Mouse (Mus musculus) intestine, embryonic 16.5 days (tissue): ENCODE measurements around the gene Pnpt1. TPM values are rescaled to one million over a fixed set of nuclear protein-coding genes. Genes with fewer than 3 reads are reported as not detected.
A peak's percentile ranks its signal among the peaks of the same experiment; 100 is the strongest.

Experiments used
- ATAC-seq: fragments of 200-750 bp; cut with Nextera tagmentation; 2 replicates; pipeline ENCODE4 v1.8.0; 2017; ENCODE audit warnings: moderate TSS enrichment, moderate library complexity
- H3K27ac ChIP-seq: fragments of 300-500 bp; sonication (generic); 2 replicates; pipeline ENCODE4 v1.5.1; 2014; ENCODE audit warnings: mild to moderate bottlenecking, low read length
- H3K27me3 ChIP-seq: fragments of 300-500 bp; sonication (generic); replicated peaks from 2 replicates; pipeline ENCODE4 v1.6.1; 2014; ENCODE audit warnings: low read length, control low read depth, mixed read lengths; ENCODE audit not compliant: control insufficient read depth, insufficient read depth
- H3K36me3 ChIP-seq: fragments of 300-500 bp; sonication (generic); 2 replicates; pipeline ENCODE4 v1.6.1; 2014; ENCODE audit warnings: low read length, control low read depth; ENCODE audit not compliant: control insufficient read depth, insufficient read depth
- H3K4me1 ChIP-seq: fragments of 300-500 bp; sonication (generic); 2 replicates; pipeline ENCODE4 v1.6.1; 2014; ENCODE audit warnings: low read length, control low read depth, mixed read lengths; ENCODE audit not compliant: control insufficient read depth, insufficient read depth
- H3K4me2 ChIP-seq: fragments of 300-500 bp; sonication (generic); 2 replicates; pipeline ENCODE4 v1.6.1; 2014; ENCODE audit warnings: low read depth, low read length, control low read depth
- H3K4me3 ChIP-seq: fragments of 300-500 bp; sonication (generic); 2 replicates; pipeline ENCODE4 v1.5.1; 2014; ENCODE audit warnings: mild to moderate bottlenecking, low read length
- H3K9ac ChIP-seq: fragments of 300-500 bp; sonication (generic); 2 replicates; pipeline ENCODE4 v1.6.1; 2014; ENCODE audit warnings: low read depth, low read length
- H3K9me3 ChIP-seq: fragments of 300-500 bp; sonication (generic); 2 replicates; pipeline ENCODE4 v1.6.1; 2016; ENCODE audit warnings: low read length, control low read depth; ENCODE audit not compliant: control insufficient read depth
- WGBS: fragments of 180-500 bp; shearing (Covaris S2); extraction: QIAGEN DNeasy Blood & Tissue Kit; methylation state at CpG from one replicate; pipeline ENCODE4 v1.1.7; 2014; 5-methylcytosine and 5-hydroxymethylcytosine counted together
- polyA plus RNA-seq: library from polyadenylated mRNA; unstranded; fragments of >200 nt; fragmentation: Nextera tagmentation; extraction: Ambion mirVana; gene quantifications from 2 replicates; pipeline ENCODE4 v1.2.1, GENCODE M21; 2015

The Pnpt1 gene
- polyA plus RNA-seq = 40.6 and 45.4 TPM in 2 replicates

GRCm38 (mm10) chr11:29130385-29131355 lies at the start of gene Pnpt1:
Gene Pnpt1, plus strand, starts transcription at chr11:29130744.
- Histone ChIP-seq H3K27ac (peak within 1 kb of the TSS; percentile 45; the same call in 1 of the 2 replicates), H3K9ac (peak within 1 kb of the TSS; percentile 86), H3K4me2 (peak within 1 kb of the TSS; percentile 53), H3K27me3 (no peaks in the 10 kb centered on the region), H3K36me3 (no peaks in the 10 kb centered on the region), H3K9me3 (no peaks in the 10 kb centered on the region), H3K4me3 (peak within 1 kb of the TSS; percentile 81), H3K4me1 (peaks cover 3% of the 10 kb centered on the region; the same call in 1 of the 2 replicates)
- peak; percentile 100 for ATAC-seq
- 3% methylated on average over 50 of the region's 50 CpGs for WGBS

GRCm38 (mm10) chr11:29092403-29092802 lies 38.1 kb upstream of the Pnpt1 start:
- H3K9me3 ChIP-seq = no peaks in the 10 kb centered on the region
- H3K4me1 ChIP-seq = no peaks in the 10 kb centered on the region
- H3K4me3 ChIP-seq = no peak overlapping the region
- H3K27me3 ChIP-seq = no peaks in the 10 kb centered on the region
- ATAC-seq = no peak
- no peaks in the 10 kb centered on the region for H3K36me3 ChIP-seq
- 80% methylated on average over 2 of the region's 2 CpGs for WGBS
- H3K9ac ChIP-seq = no peak overlapping the region
- H3K4me2 ChIP-seq = no peak overlapping the region
- no peak overlapping the region for H3K27ac ChIP-seq

- ATAC-seq = no peak
- Histone ChIP-seq H3K27me3 (no peaks in the 10 kb centered on the region), H3K36me3 (no peaks in the 10 kb centered on the region), H3K4me2 (no peak overlapping the region), H3K27ac (no peak overlapping the region), H3K9me3 (no peaks in the 10 kb centered on the region), H3K9ac (no peak overlapping the region), H3K4me1 (no peaks in the 10 kb centered on the region), H3K4me3 (no peak overlapping the region)
- 52% methylated on average over 2 of the region's 2 CpGs for WGBS
Observed at GRCm38 (mm10) chr11:29098926-29099325, 31.6 kb upstream of the Pnpt1 start.

GRCm38 (mm10) chr11:29129862-29130384 lies 621 bp upstream of the Pnpt1 start:
- H3K9ac ChIP-seq = peak overlapping the region; percentile 54
- no peak overlapping the region for H3K27ac ChIP-seq
- no peaks in the 10 kb centered on the region for H3K27me3 ChIP-seq
- ATAC-seq = peak; percentile 56
- H3K4me1 ChIP-seq = peaks cover 3% of the 10 kb centered on the region; the same call in 1 of the 2 replicates
- H3K9me3 ChIP-seq = no peaks in the 10 kb centered on the region
- peak overlapping the region; percentile 81 for H3K4me3 ChIP-seq
- H3K4me2 ChIP-seq = peak overlapping the region; percentile 47
- whole genome bisulfite sequencing = 59% methylated on average over 11 of the region's 11 CpGs
- no peaks in the 10 kb centered on the region for H3K36me3 ChIP-seq

- Histone ChIP-seq H3K36me3 (no peaks in the 10 kb centered on the region), H3K9ac (no peak overlapping the region), H3K27me3 (no peaks in the 10 kb centered on the region), H3K4me1 (no peaks in the 10 kb centered on the region), H3K4me2 (no peak overlapping the region), H3K4me3 (no peak overlapping the region), H3K27ac (no peak overlapping the region), H3K9me3 (no peaks in the 10 kb centered on the region)
- ATAC-seq = no peak
- WGBS = 60% methylated on average over 1 of the region's 1 CpGs
Observed at GRCm38 (mm10) chr11:29140671-29141070, 10.1 kb downstream of the Pnpt1 start.

GRCm38 (mm10) chr11:29148901-29149300 lies 18.4 kb downstream of the Pnpt1 start:
- Histone ChIP-seq H3K9me3 (no peaks in the 10 kb centered on the region), H3K4me1 (no peaks in the 10 kb centered on the region), H3K4me2 (no peak overlapping the region), H3K27ac (no peak overlapping the region), H3K36me3 (0 out of 2 replicates have a peak, but pooled peaks cover 2% of the 10 kb centered on the region), H3K27me3 (no peaks in the 10 kb centered on the region), H3K4me3 (no peak overlapping the region), H3K9ac (no peak overlapping the region)
- WGBS = 89% methylated on average over 2 of the region's 2 CpGs
- ATAC-seq = no peak

GRCm38 (mm10) chr11:29163569-29163968 lies 33.0 kb downstream of the Pnpt1 start:
- Histone ChIP-seq H3K27me3 (no peaks in the 10 kb centered on the region), H3K36me3 (no peaks in the 10 kb centered on the region), H3K9ac (no peak overlapping the region), H3K4me2 (no peak overlapping the region), H3K4me1 (no peaks in the 10 kb centered on the region), H3K9me3 (no peaks in the 10 kb centered on the region), H3K4me3 (no peak overlapping the region), H3K27ac (no peak overlapping the region)
- no peak for ATAC-seq
- WGBS = 88% methylated on average over 4 of the region's 4 CpGs

- no peaks in the 10 kb centered on the region for H3K27me3 ChIP-seq
- peak overlapping the region; percentile 81 for H3K4me2 ChIP-seq
- peak overlapping the region; percentile 82 for H3K27ac ChIP-seq
- peak; percentile 61 for ATAC-seq
- no peaks in the 10 kb centered on the region for H3K36me3 ChIP-seq
- H3K9me3 ChIP-seq = no peaks in the 10 kb centered on the region
- H3K9ac ChIP-seq = peak overlapping the region; percentile 73
- peak overlapping the region; percentile 98 for H3K4me3 ChIP-seq
- H3K4me1 ChIP-seq = peaks cover 8% of the 10 kb centered on the region
- WGBS = under 1% methylated on average over 34 of the region's 34 CpGs
Observed at GRCm38 (mm10) chr11:29171959-29172391, 41.4 kb downstream of the Pnpt1 start.

- Histone ChIP-seq H3K4me3 (peak within 1 kb of the TSS; percentile 98), H3K27me3 (no peaks in the 10 kb centered on the region), H3K4me1 (peaks cover 8% of the 10 kb centered on the region), H3K4me2 (peak within 1 kb of the TSS; percentile 81), H3K27ac (peak within 1 kb of the TSS; percentile 95), H3K9ac (peak within 1 kb of the TSS; percentile 99), H3K36me3 (no peaks in the 10 kb centered on the region), H3K9me3 (no peaks in the 10 kb centered on the region)
- peak; percentile 97 for ATAC-seq
- WGBS = under 1% methylated on average over 50 of the region's 50 CpGs
Observed at GRCm38 (mm10) chr11:29172563-29173124, 42.1 kb downstream of the Pnpt1 start, which contains the start of gene Ppp4r3b. Gene Ppp4r3b, plus strand, starts transcription at chr11:29172890.
